Mouse (Mus musculus) liver, embryonic 14.5 days (tissue): Measurements from ENCODE around the gene Prokr2.

Source experiments
- CTCF ChIP-seq: IDR thresholded peaks from 2 replicates; pipeline ENCODE4 v1.5.1; 2016; ENCODE audit warnings: antibody characterized with exemption, low read depth, control low read depth
- EP300 ChIP-seq: IDR thresholded peaks from 2 replicates; pipeline ENCODE4 v1.6.1; 2016; ENCODE audit warnings: antibody characterized with exemption, low read depth

- TF ChIP-seq CTCF = no peak
- TF ChIP-seq EP300 = no peak
These were observed 76.4 kb downstream of the Prokr2 start for GRCm38 (mm10) chr2:132308829-132309228.
